Mouse (Mus musculus): ENCODE results near the gene Tcf12.

The Tcf12 gene

GRCm38 (mm10) chr9:71805646-71806421 is 305.8 kb downstream of the Tcf12 start:
- no peak for DNase-seq (ENCODE audit: low spot score in 2 of 2)

GRCm38 (mm10) chr9:71804116-71804515 is 307.6 kb downstream of the Tcf12 start:
- no peak for DNase-seq (ENCODE audit: low spot score in 2 of 2)

GRCm38 (mm10) chr9:71803281-71803680 is 308.4 kb downstream of the Tcf12 start:
- no peak for DNase-seq (ENCODE audit: low spot score in 2 of 2)

GRCm38 (mm10) chr9:71799598-71799997 is 312.1 kb downstream of the Tcf12 start:
- no peak for DNase-seq (ENCODE audit: low spot score in 2 of 2)

- no peak for DNase-seq (ENCODE audit: low spot score in 2 of 2)
Observed at GRCm38 (mm10) chr9:71798176-71798575, 313.5 kb downstream of the Tcf12 start.

Data from frontal cortex, postnatal 25 days (tissue).